Mouse (Mus musculus) lung, embryonic 14.5 days (tissue): ENCODE data around the gene Acoxl. TPM values are rescaled to one million over a fixed set of nuclear protein-coding genes. Genes with fewer than 3 reads are reported as not detected.

Experiments
- ATAC-seq: fragments of 200-750 bp; cut with Nextera tagmentation; 2 replicates; pipeline ENCODE4 v1.8.0; 2017; ENCODE audit warnings: mild to moderate bottlenecking, moderate TSS enrichment, moderate library complexity; ENCODE audit not compliant: insufficient read depth
- DNase-seq: peaks from one replicate; pipeline ENCODE4 v3.0.0-alpha.2; 2015
- H3K27ac ChIP-seq: fragments of 300-500 bp; sonication (generic); 2 replicates; pipeline ENCODE4 v1.5.1; 2014; ENCODE audit warnings: low read depth, mild to moderate bottlenecking, moderate library complexity
- H3K27me3 ChIP-seq: fragments of 300-500 bp; sonication (generic); 2 replicates; pipeline ENCODE4 v1.6.1; 2014; ENCODE audit warnings: low read length, control low read depth; ENCODE audit not compliant: insufficient read depth
- H3K36me3 ChIP-seq: fragments of 300-500 bp; sonication (generic); 2 replicates; pipeline ENCODE4 v1.6.1; 2014; ENCODE audit warnings: control low read depth; ENCODE audit not compliant: insufficient read depth
- H3K4me1 ChIP-seq: fragments of 300-500 bp; sonication (generic); 2 replicates; pipeline ENCODE4 v1.6.1; 2014; ENCODE audit warnings: antibody characterized with exemption, control low read depth; ENCODE audit not compliant: insufficient read depth
- H3K4me2 ChIP-seq: fragments of 300-500 bp; sonication (generic); 2 replicates; pipeline ENCODE4 v1.6.1; 2014; ENCODE audit warnings: mild to moderate bottlenecking
- H3K4me3 ChIP-seq: fragments of 300-500 bp; sonication (generic); 2 replicates; pipeline ENCODE4 v1.5.1; 2014; ENCODE audit warnings: low read depth, low read length
- H3K9ac ChIP-seq: fragments of 300-500 bp; sonication (generic); 2 replicates; pipeline ENCODE4 v1.6.1; 2014
- H3K9me3 ChIP-seq: fragments of 300-500 bp; sonication (generic); 2 replicates; pipeline ENCODE4 v1.6.1; 2016; ENCODE audit warnings: low read depth, low read length, control low read depth
- CTCF ChIP-seq: IDR thresholded peaks from 2 replicates; pipeline ENCODE4 v1.5.1; 2016; ENCODE audit warnings: antibody characterized with exemption, low read depth
- WGBS: fragments of 180-500 bp; shearing (Covaris S2); extraction: QIAGEN DNeasy Blood & Tissue Kit; methylation state at CpG from one replicate; pipeline ENCODE4 v1.1.7; 2014; 5-methylcytosine and 5-hydroxymethylcytosine counted together
- polyA plus RNA-seq: library from polyadenylated mRNA; unstranded; fragments of >200 nt; fragmentation: Nextera tagmentation; extraction: Ambion mirVana; gene quantifications from 2 replicates; pipeline ENCODE4 v1.2.1, GENCODE M21; 2014

Gene Acoxl
- polyA plus RNA-seq, 1 experiment from 2014 or later = 0.30 TPM

DNA sequence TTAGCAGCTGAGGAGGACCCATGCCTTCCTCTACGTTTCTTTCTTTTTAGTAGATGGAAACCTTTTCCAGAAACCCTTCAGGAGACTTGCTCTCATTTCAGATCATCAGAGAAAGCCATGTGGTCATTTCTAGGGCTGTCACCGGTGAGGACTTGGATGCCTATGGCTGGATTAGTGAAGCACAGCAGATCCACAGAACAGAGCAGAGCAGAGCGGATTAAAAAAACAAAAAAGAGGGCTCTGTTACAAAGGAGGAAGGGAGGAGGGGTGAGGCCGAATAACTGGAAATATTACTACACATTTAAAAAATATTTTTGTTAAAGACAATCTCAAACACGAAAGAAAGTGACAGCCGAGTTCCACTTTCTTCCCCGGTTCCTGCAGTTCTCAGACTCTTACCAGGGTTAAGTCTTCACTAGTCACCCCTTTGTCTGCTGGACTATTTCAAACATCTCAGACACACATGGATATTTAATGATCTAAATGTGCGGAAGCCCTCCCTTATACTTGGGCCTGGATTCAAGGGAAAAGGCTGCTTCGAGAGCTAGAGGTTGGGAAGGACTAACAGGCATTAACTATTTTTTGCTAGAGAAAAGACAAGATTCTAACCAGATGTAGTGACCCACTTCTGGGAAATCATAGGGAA, 88.1 kb downstream of the Acoxl start:
- no peak overlapping the region for H3K4me3 ChIP-seq
- peak; percentile 57 for DNase-seq
- H3K4me1 ChIP-seq = peaks cover 13% of the 10 kb centered on the region; the same call in 1 of the 2 replicates
- peak overlapping the region; percentile 43; the same call in 1 of the 2 replicates for H3K27ac ChIP-seq
- no peak overlapping the region for H3K9ac ChIP-seq
- no peaks in the 10 kb centered on the region for H3K9me3 ChIP-seq
- no peaks in the 10 kb centered on the region for H3K27me3 ChIP-seq
- ATAC-seq = peak; percentile 51; the same call in 1 of the 2 replicates
- no peaks in the 10 kb centered on the region for H3K36me3 ChIP-seq
- TF ChIP-seq CTCF = no peak
- peak overlapping the region; percentile 23; the same call in 1 of the 2 replicates for H3K4me2 ChIP-seq
- WGBS = 39% methylated on average over 9 of the region's 9 CpGs

DNA sequence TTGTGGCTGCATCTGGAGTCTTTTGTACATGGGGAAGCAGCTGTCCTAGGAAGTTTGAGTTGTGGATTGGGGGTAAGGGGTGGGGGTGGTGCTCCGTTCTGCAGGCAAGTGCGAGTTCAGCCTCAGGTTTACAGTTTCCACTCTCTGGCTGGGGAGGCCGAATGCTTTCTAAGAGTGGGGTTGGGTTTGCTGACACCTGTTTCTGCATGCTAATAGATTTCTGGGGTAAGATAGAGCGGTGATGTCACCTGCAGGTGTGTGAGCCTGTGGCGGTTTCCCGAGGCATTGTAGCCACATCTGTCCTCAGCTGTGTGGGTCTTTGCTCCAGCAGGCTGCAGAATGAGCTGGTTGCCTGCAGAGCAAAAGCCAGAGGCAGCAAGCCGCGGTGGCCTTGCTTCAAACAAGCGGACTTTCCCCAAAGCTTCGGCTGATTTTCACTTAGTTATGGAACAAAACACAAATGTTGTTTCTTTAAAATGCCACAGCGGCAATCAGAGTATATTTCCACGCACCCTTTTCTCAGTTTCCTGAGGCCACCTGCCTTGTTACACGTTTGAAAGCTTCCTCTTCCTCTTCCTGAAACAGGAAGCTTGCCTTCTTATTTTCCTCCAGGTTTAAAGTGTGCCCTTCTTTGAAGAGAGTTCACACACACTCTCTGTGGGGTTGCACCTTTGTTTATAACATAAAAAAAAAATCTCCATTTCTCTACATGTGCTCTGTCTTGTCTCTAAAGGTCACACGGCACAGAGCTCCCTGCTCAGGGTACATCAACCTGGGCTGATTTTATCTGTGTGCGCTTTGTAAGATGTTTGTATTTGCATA, 89.0 kb downstream of the Acoxl start:
- ATAC-seq = no peak
- Histone ChIP-seq H3K4me2 (peak overlapping the region; percentile 23; the same call in 1 of the 2 replicates), H3K9me3 (no peaks in the 10 kb centered on the region), H3K27ac (peak overlapping the region; percentile 36; the same call in 1 of the 2 replicates), H3K27me3 (no peaks in the 10 kb centered on the region), H3K36me3 (no peaks in the 10 kb centered on the region), H3K4me3 (no peak overlapping the region), H3K9ac (no peak overlapping the region), H3K4me1 (peaks cover 13% of the 10 kb centered on the region; the same call in 1 of the 2 replicates)
- no peak for TF ChIP-seq CTCF
- 27% methylated on average over 15 of the region's 15 CpGs for WGBS
- DNase-seq = peak; percentile 24

DNA sequence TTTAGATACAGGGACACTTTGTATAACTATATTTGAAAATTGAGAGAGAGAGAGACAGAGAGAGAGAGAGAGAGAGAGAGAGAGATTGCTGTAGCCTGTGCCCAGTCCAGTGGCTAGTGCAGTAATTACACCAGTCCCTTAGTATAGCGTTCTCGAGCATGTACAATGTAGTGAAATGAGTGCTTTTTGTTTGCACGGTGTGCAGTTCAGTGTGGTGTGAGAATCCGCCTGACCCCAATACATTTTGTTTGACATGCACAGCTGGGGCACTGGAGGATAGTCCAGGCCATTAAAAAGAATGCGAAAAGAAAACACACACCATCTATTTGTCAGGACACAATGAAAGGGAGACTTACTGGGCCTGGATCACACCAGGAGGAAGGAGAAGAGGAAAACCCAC, 89.6 kb downstream of the Acoxl start:
- TF ChIP-seq CTCF = no peak
- H3K27ac ChIP-seq = no peak overlapping the region
- H3K36me3 ChIP-seq = no peaks in the 10 kb centered on the region
- ATAC-seq (no peak), DNase-seq (peak; percentile 8)
- peaks cover 13% of the 10 kb centered on the region; the same call in 1 of the 2 replicates for H3K4me1 ChIP-seq
- no peak overlapping the region for H3K4me3 ChIP-seq
- WGBS = 25% methylated on average over 5 of the region's 5 CpGs
- H3K27me3 ChIP-seq = no peaks in the 10 kb centered on the region
- H3K9me3 ChIP-seq = no peaks in the 10 kb centered on the region
- H3K4me2 ChIP-seq = no peak overlapping the region
- no peak overlapping the region for H3K9ac ChIP-seq

DNA sequence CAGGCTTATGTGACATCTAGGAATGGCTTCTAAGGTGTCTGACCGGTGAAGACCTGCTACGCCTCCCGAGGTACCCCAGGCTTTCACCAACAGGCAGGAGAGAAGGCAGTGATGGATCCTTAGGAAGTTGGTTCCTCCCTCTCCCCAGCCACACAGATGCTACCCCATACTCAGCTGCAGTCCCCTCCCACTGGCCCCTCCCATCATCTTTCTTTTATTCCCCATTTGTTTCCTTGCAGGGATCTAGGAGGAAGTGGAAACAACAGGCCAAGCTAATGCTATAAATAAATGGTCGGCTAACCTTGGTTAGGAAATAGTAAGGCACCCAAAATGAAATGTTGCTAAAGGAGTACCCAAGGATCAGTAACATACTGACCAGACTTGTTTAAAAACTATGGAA, 90.2 kb downstream of the Acoxl start:
- ATAC-seq (no peak), DNase-seq (peak; percentile 21)
- Histone ChIP-seq H3K27me3 (no peaks in the 10 kb centered on the region), H3K9me3 (no peaks in the 10 kb centered on the region), H3K4me1 (peaks cover 13% of the 10 kb centered on the region; the same call in 1 of the 2 replicates), H3K9ac (no peak overlapping the region), H3K4me2 (no peak overlapping the region), H3K36me3 (no peaks in the 10 kb centered on the region), H3K27ac (no peak overlapping the region), H3K4me3 (no peak overlapping the region)
- 33% methylated on average over 4 of the region's 4 CpGs for WGBS
- TF ChIP-seq CTCF = no peak

DNA sequence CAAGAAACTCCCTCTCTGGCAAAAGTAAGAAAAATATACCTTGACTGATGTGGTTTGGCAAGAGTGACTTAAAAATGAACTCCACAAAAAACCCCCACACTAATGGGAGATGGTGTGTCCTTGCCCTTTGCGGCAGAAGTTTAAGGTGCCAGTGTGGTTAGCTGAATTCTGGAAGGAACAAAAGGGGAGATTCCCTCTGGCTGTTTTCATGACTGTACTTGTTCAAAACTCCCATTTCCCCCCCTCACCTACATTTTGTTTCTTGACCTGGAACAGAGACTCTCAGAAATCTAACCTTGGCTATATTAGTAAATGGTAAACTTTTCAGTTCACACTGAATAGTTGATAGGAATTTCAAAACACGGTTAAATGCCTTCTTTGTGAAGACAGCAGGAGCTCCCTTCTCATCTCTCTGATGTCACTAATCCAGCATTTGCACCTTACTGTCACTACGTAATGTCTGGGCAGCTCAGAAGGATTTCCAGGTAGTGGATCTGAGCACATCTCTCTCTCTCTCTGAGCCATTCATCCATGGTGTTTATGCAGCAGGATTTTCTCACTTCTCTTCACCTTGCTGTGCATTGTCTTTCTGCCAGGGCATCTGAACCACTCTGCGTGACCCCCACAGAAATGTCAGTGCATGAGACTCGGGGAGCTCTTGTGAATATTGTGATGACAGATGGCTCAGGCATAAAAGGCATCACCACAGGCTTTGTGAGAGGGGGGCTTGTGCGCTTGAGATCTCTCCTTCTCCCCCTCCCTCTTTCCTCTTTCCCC, 91.5 kb downstream of the Acoxl start:
- TF ChIP-seq CTCF = no peak
- no peak for ATAC-seq
- 59% methylated on average over 6 of the region's 6 CpGs for WGBS
- no peaks in the 10 kb centered on the region for H3K9me3 ChIP-seq
- H3K9ac ChIP-seq = no peak overlapping the region
- no peaks in the 10 kb centered on the region for H3K27me3 ChIP-seq
- no peaks in the 10 kb centered on the region for H3K36me3 ChIP-seq
- DNase-seq = no peak
- H3K4me2 ChIP-seq = no peak overlapping the region
- H3K4me3 ChIP-seq = no peak overlapping the region
- no peak overlapping the region for H3K27ac ChIP-seq
- H3K4me1 ChIP-seq = peaks cover 13% of the 10 kb centered on the region; the same call in 1 of the 2 replicates

DNA sequence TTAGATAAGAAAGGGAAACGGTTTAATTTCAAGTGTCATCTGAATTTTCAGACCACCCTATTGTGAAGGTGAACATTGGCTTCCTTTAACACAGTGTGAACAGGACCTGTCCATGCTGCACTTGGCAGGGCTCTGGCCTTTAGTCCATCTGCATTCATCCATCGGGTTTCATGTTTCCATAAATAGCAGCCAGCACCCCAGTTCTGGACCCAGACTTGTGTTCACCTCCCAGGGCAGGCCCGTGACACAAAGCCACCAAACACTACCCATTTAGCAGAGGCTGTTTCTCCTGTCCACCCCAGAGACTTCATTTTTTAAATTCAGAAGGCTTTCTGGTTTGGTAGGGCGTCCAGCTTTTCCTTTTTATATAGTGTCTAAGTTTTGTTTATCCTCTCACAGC, 92.9 kb downstream of the Acoxl start:
- no peak overlapping the region for H3K9ac ChIP-seq
- WGBS = 67% methylated on average over 4 of the region's 4 CpGs
- H3K27me3 ChIP-seq = no peaks in the 10 kb centered on the region
- H3K27ac ChIP-seq = no peak overlapping the region
- peaks cover 8% of the 10 kb centered on the region; the same call in 1 of the 2 replicates for H3K4me1 ChIP-seq
- DNase-seq = no peak
- H3K9me3 ChIP-seq = no peaks in the 10 kb centered on the region
- H3K4me2 ChIP-seq = no peak overlapping the region
- no peak for ATAC-seq
- no peak for TF ChIP-seq CTCF
- H3K4me3 ChIP-seq = no peak overlapping the region
- H3K36me3 ChIP-seq = no peaks in the 10 kb centered on the region
